Mouse (Mus musculus): ENCODE measurements around the gene Upk3bl. TPM values are rescaled to one million over a fixed set of nuclear protein-coding genes. Genes with fewer than 3 reads are reported as not detected.
A peak's percentile ranks its signal among the peaks of the same experiment; 100 is the strongest.

Upk3bl gene
- total and polyA plus RNA-seq, 3 experiments, result not detected

DNA sequence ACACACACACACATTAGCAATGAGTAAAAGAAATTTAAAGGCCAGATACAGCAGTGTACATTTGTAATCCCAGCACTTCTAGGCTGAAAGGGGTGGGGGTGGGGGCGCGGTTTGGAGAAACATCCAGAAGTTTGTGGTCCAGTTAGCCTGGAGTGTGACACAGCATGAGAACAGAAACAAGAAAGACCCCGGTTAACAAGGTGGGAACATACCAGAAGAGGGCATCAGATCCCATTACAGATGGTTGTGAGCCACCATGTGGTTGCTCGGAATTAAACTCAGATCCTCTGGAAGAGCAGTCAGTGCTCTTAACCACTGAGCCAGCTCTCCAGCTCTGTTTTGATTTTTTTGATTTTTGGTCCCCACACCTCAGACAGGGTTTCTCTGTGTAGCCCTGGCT lies 1.8 kb downstream of the Upk3bl start:
- Histone ChIP-seq H3K9me3 (replicated peaks; ENCODE audit: insufficient read depth, low read length) (no peaks in the 10 kb centered on the region), H3K9ac (ENCODE audit: control insufficient read depth, low read depth, low read length, poor library complexity, severe bottlenecking) (no peak overlapping the region), H3K36me3 (ENCODE audit: control insufficient read depth in 1 of 2, insufficient read depth in 2 of 2, low read length in 2 of 2) (no peaks in the 10 kb centered on the region), H3K4me3 (ENCODE audit: control insufficient read depth in 1 of 2, insufficient read depth in 1 of 2, low read depth in 2 of 2, low read length in 2 of 2) (no peak overlapping the region), H3K27ac (ENCODE audit: control insufficient read depth, low read depth, low read length) (no peak overlapping the region), H3K79me2 (ENCODE audit: control insufficient read depth, insufficient read depth, low read length, poor library complexity) (no peaks in the 10 kb centered on the region), H3K27me3 (ENCODE audit: control insufficient read depth in 1 of 2, insufficient read depth in 2 of 2, low read length in 2 of 2) (peaks cover 8 to 11% of the 10 kb centered on the region in 2 experiments), H3K4me1 (ENCODE audit: control insufficient read depth in 1 of 2, insufficient read depth in 2 of 2, low read length in 2 of 2) (no peaks in the 10 kb centered on the region)
- no peak for DNase-seq (ENCODE audit: low read depth, low spot score)
- TF ChIP-seq CTCF (IDR thresholded peaks at IDR 0.05 in 2 of 3, conservative IDR thresholded peaks at IDR 0.05 in 1 of 3; ENCODE audit: control insufficient read depth in 1 of 3, insufficient read depth in 1 of 3, low read depth in 2 of 3, low read length in 3 of 3, poor library complexity in 1 of 3, severe bottlenecking in 1 of 3) (peak in 1 of 3 experiments; percentile 30; a peak in 1 of 6 replicates), SMC3 (IDR thresholded peaks at IDR 0.05; ENCODE audit: low read depth, low read length) (peak; percentile 22; the same call in 1 of the 2 replicates), RCOR1 (IDR thresholded peaks at IDR 0.05; ENCODE audit: low read depth, low read length) (no peak)

DNA sequence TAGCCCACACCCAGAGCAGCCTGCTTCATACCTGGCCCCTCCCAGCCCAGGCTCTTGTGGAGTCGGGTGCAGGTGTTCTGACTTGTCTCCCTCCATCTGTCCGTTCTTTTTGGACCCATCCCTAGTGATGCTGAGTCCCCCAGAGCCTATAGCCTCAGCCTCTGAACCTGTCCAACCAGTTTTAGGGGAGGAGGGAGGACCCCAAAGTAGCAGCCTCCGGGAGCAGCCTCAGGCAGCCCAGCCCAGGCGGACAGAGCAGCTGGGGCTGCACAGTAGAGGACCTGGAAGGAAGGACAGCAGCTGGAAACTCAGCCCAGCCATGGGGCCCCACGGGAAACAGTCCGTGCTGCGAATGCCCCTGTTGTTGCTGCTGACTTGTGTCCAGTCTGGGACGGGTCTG lies 2.8 kb downstream of the Upk3bl start:
- DNase-seq (ENCODE audit: low read depth, low spot score), result no peak
- no peaks in the 10 kb centered on the region for H3K4me1 ChIP-seq (ENCODE audit: control insufficient read depth in 1 of 2, insufficient read depth in 2 of 2, low read length in 2 of 2)
- H3K27me3 ChIP-seq (ENCODE audit: control insufficient read depth in 1 of 2, insufficient read depth in 2 of 2, low read length in 2 of 2), result peaks cover 8 to 11% of the 10 kb centered on the region in 2 experiments
- no peak overlapping the region for H3K27ac ChIP-seq (ENCODE audit: control insufficient read depth, low read depth, low read length)
- H3K4me3 ChIP-seq (ENCODE audit: control insufficient read depth in 1 of 2, insufficient read depth in 1 of 2, low read depth in 2 of 2, low read length in 2 of 2), result no peak overlapping the region
- no peaks in the 10 kb centered on the region for H3K79me2 ChIP-seq (ENCODE audit: control insufficient read depth, insufficient read depth, low read length, poor library complexity)
- TF ChIP-seq USF1 (IDR thresholded peaks at IDR 0.05; ENCODE audit: low read depth, low read length), result no peak
- no peak for TF ChIP-seq BHLHE40 (IDR thresholded peaks at IDR 0.05; ENCODE audit: borderline replicate concordance, low read depth, low read length)
- no peak for TF ChIP-seq NELFE (IDR thresholded peaks at IDR 0.05; ENCODE audit: low read depth, low read length)
- TF ChIP-seq TCF12 (IDR thresholded peaks at IDR 0.05; ENCODE audit: low read depth, low read length), result no peak
- H3K9me3 ChIP-seq (replicated peaks; ENCODE audit: insufficient read depth, low read length), result no peaks in the 10 kb centered on the region
- no peaks in the 10 kb centered on the region for H3K36me3 ChIP-seq (ENCODE audit: control insufficient read depth in 1 of 2, insufficient read depth in 2 of 2, low read length in 2 of 2)
- no peak overlapping the region for H3K9ac ChIP-seq (ENCODE audit: control insufficient read depth, low read depth, low read length, poor library complexity, severe bottlenecking)

DNA sequence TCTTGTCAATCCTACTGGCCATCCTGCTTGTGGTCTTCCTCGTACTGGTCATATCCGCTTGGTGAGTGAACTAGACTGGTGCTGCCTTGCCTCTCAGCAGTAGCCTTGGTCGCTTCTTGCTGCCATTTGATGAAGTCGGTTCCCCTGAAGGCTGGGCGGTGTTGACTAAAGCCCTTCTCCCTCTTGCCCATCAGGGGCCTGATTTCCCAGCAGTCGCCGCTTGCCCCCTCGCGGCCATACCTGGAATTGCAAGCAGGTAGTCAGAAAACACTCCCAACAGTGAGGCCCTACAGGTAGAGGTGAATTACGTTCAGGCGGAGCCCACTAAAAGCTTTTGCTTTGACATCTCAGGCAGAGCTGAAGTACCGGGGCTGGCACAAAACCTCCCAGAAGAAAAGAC lies 7.3 kb downstream of the Upk3bl start:
- Histone ChIP-seq H3K4me3 (ENCODE audit: control insufficient read depth in 1 of 2, insufficient read depth in 1 of 2, low read depth in 2 of 2, low read length in 2 of 2) (no peak overlapping the region), H3K9ac (ENCODE audit: control insufficient read depth, low read depth, low read length, poor library complexity, severe bottlenecking) (no peak overlapping the region), H3K27ac (ENCODE audit: control insufficient read depth, low read depth, low read length) (no peak overlapping the region), H3K9me3 (replicated peaks; ENCODE audit: insufficient read depth, low read length) (no peaks in the 10 kb centered on the region), H3K36me3 (ENCODE audit: control insufficient read depth in 1 of 2, insufficient read depth in 2 of 2, low read length in 2 of 2) (peaks cover 0 to 2% of the 10 kb centered on the region in 2 experiments; a peak in 1 of 4 replicates), H3K79me2 (ENCODE audit: control insufficient read depth, insufficient read depth, low read length, poor library complexity) (no peaks in the 10 kb centered on the region), H3K27me3 (ENCODE audit: control insufficient read depth in 1 of 2, insufficient read depth in 2 of 2, low read length in 2 of 2) (peaks cover 8 to 12% of the 10 kb centered on the region in 2 experiments), H3K4me1 (ENCODE audit: control insufficient read depth in 1 of 2, insufficient read depth in 2 of 2, low read length in 2 of 2) (0 out of 4 replicates have a peak, but pooled peaks cover 0 to 2% of the 10 kb centered on the region in 2 experiments)
- DNase-seq (ENCODE audit: low read depth, low spot score), result peak; percentile 68
- TF ChIP-seq GATA1 (IDR thresholded peaks at IDR 0.05; ENCODE audit: low read depth, low read length) (no peak), SMC3 (IDR thresholded peaks at IDR 0.05; ENCODE audit: low read depth, low read length) (peak; percentile 83), POLR2A (IDR thresholded peaks at IDR 0.05; ENCODE audit: control insufficient read depth in 1 of 2, insufficient read depth in 1 of 2, low read depth in 1 of 2, low read length in 2 of 2, poor library complexity in 1 of 2) (no peak), BHLHE40 (IDR thresholded peaks at IDR 0.05; ENCODE audit: borderline replicate concordance, low read depth, low read length) (0 out of 2 replicates have a peak, but pooled peaks have one; percentile 17), ZC3H11A (IDR thresholded peaks at IDR 0.05; ENCODE audit: low read depth, low read length) (peak; percentile 83), TBP (IDR thresholded peaks at IDR 0.05; ENCODE audit: low read depth, low read length) (no peak), POLR2AphosphoS2 (IDR thresholded peaks at IDR 0.05; ENCODE audit: low read length) (no peak), RAD21 (IDR thresholded peaks at IDR 0.05; ENCODE audit: low read depth, low read length) (peak; percentile 88), MYB (IDR thresholded peaks at IDR 0.05; ENCODE audit: low read depth, low read length) (no peak), SIN3A (IDR thresholded peaks at IDR 0.05; ENCODE audit: low read length) (0 out of 2 replicates have a peak, but pooled peaks have one; percentile 30), CTCF (IDR thresholded peaks at IDR 0.05 in 2 of 3, conservative IDR thresholded peaks at IDR 0.05 in 1 of 3; ENCODE audit: control insufficient read depth in 1 of 3, insufficient read depth in 1 of 3, low read depth in 2 of 3, low read length in 3 of 3, poor library complexity in 1 of 3, severe bottlenecking in 1 of 3) (peak; percentile 91 to 96 (median 94)), MAFK (IDR thresholded peaks at IDR 0.05; ENCODE audit: borderline replicate concordance, low read depth, low read length) (no peak)

All from MEL (cell line).